10 mouse cellular contexts compared by ENCODE assay signal in genomic region chrX:136196873-136197272, GRCm38 (mm10). TPM values are rescaled to one million over a fixed set of nuclear protein-coding genes. Genes with fewer than 3 reads are reported as not detected.
DNase-seq lines count a peak whose midpoint lies in the region; ATAC-seq and TF ChIP-seq lines count a peak whose summit lies in the region.
"Had no signal": no experiment of that assay in that cellular context is flagged by ENCODE, and none has a peak within 500 bp of the region (broad histone marks: within the 10 kb centered on the region; RNA-seq: fewer than 3 reads in every experiment).

No protein-coding gene starts in this region.

- H3K4me1 ChIP-seq in limb, embryonic 11.5 days (ENCODE audit: control insufficient read depth, insufficient read depth, low read length): no peaks in the 10 kb centered on the region
- no peaks in the 10 kb centered on the region for H3K4me1 ChIP-seq in stomach, postnatal 0 days (replicated peaks; ENCODE audit: control insufficient read depth, insufficient read depth)
- H3K4me1 ChIP-seq: neural tube, embryonic 13.5 days had no signal

- H3K9me3 ChIP-seq in limb, embryonic 11.5 days (ENCODE audit: control insufficient read depth, low read length): no peaks in the 10 kb centered on the region
- H3K9me3 ChIP-seq in stomach, postnatal 0 days (ENCODE audit: control insufficient read depth, low read length): no peaks in the 10 kb centered on the region
- H3K9me3 ChIP-seq: neural tube, embryonic 13.5 days had no signal

- H3K27ac ChIP-seq in limb, embryonic 11.5 days (replicated peaks; ENCODE audit: low read depth, low read length): no peak overlapping the region
- H3K27ac ChIP-seq in stomach, postnatal 0 days (replicated peaks): no peak overlapping the region
- H3K27ac ChIP-seq: neural tube, embryonic 13.5 days had no signal

- TF ChIP-seq CTCF in stomach, postnatal 0 days (IDR thresholded peaks at IDR 0.05; ENCODE audit: low read depth): peak; percentile 65

- H3K36me3 ChIP-seq in limb, embryonic 11.5 days (ENCODE audit: control insufficient read depth, insufficient read depth, low read length): no peaks in the 10 kb centered on the region
- no peaks in the 10 kb centered on the region for H3K36me3 ChIP-seq in stomach, postnatal 0 days (ENCODE audit: control insufficient read depth, insufficient read depth, low read length)
- H3K36me3 ChIP-seq: neural tube, embryonic 13.5 days had no signal

- peak; percentile 10 for DNase-seq in gastrocnemius, adult 18-20 months (ENCODE audit: low spot score)
- no peak for DNase-seq in gastrocnemius, postnatal 25 days
- peak; percentile 11 for DNase-seq in ovary, postnatal 14 days (ENCODE audit: low spot score)
- no peak for DNase-seq in ovary, adult 18-20 months (ENCODE audit: low spot score)
- peak; percentile 30 for DNase-seq in c-Kit-negative CD71-positive TER-119-positive erythroid progenitor cells, embryonic 14.5 days (ENCODE audit: low read depth, low spot score)
- DNase-seq in limb, embryonic 11.5 days (ENCODE audit: low spot score): peak; percentile 50
- DNase-seq in stomach, postnatal 0 days (ENCODE audit: low spot score): peak; percentile 19
- no peak for DNase-seq in frontal cortex, postnatal 14 days (ENCODE audit: low spot score in 2 of 2)

- WGBS in limb, embryonic 11.5 days: 60% methylated on average over 1 of the region's 1 CpGs
- WGBS in stomach, postnatal 0 days: 50% methylated on average over 1 of the region's 1 CpGs

- TF ChIP-seq EP300 in stomach, postnatal 0 days (optimal IDR thresholded peaks at IDR 0.05): no peak

- H3K4me2 ChIP-seq in limb, embryonic 11.5 days (ENCODE audit: low read depth, severe bottlenecking): no peak overlapping the region
- H3K4me2 ChIP-seq in stomach, postnatal 0 days (replicated peaks; ENCODE audit: low read depth): no peak overlapping the region
- H3K4me2 ChIP-seq: neural tube, embryonic 13.5 days had no signal

- no peak overlapping the region for H3K4me3 ChIP-seq in limb, embryonic 11.5 days (ENCODE audit: low read depth, low read length)
- no peak overlapping the region for H3K4me3 ChIP-seq in stomach, postnatal 0 days (ENCODE audit: low read depth, low read length)
- H3K4me3 ChIP-seq: neural tube, embryonic 13.5 days had no signal

- ATAC-seq in limb, embryonic 11.5 days (ENCODE audit: insufficient number of reproducible peaks, low FRiP score, low TSS enrichment, low read depth): no peak
- ATAC-seq in stomach, postnatal 0 days (ENCODE audit: low FRiP score, low TSS enrichment): no peak

- H3K9ac ChIP-seq in limb, embryonic 11.5 days (ENCODE audit: low read length): no peak overlapping the region
- no peak overlapping the region for H3K9ac ChIP-seq in stomach, postnatal 0 days (ENCODE audit: low read length)
- H3K9ac ChIP-seq: neural tube, embryonic 13.5 days had no signal

- H3K27me3 ChIP-seq in limb, embryonic 11.5 days (ENCODE audit: control insufficient read depth, insufficient read depth, low read length): no peaks in the 10 kb centered on the region
- H3K27me3 ChIP-seq in stomach, postnatal 0 days (ENCODE audit: control insufficient read depth, insufficient read depth, low read length): no peaks in the 10 kb centered on the region

RNA-seq across cellular contexts. Expression of gene Tceal5, which starts 6.8 kb away (rescaled TPM):
- 10 to 100 TPM; 24.1 to 39.5 TPM for total RNA-seq in gastrocnemius, adult 18-20 months (2021)
- total RNA-seq in gastrocnemius, postnatal 25 days (2021): 10 to 100 TPM; 27.5 to 46.6 TPM
- polyA plus RNA-seq in limb, embryonic 11.5 days (2014; fragmentation: Nextera tagmentation; extraction: Ambion mirVana): 1.8 and 1.9 TPM in 2 replicates
- polyA plus RNA-seq in stomach, postnatal 0 days (2015; fragmentation: Nextera tagmentation; extraction: Ambion mirVana): 2.7 and 3.5 TPM in 2 replicates

RNA-seq across cellular contexts. Expression of gene Tceal7, which starts 17.7 kb away (rescaled TPM):
- total RNA-seq in gastrocnemius, adult 18-20 months (2021): 10 to 100 TPM; 24.1 to 40.7 TPM
- 10 to 100 TPM; 65.8 to 81.0 TPM for total RNA-seq in gastrocnemius, postnatal 25 days (2021)
- polyA plus RNA-seq in limb, embryonic 11.5 days (2014; fragmentation: Nextera tagmentation; extraction: Ambion mirVana): 1.2 and 1.8 TPM in 2 replicates
- 0.84 and 1.4 TPM in 2 replicates for polyA plus RNA-seq in stomach, postnatal 0 days (2015; fragmentation: Nextera tagmentation; extraction: Ambion mirVana)
- total RNA-seq: hematopoietic stem cell, adult 5-6 weeks had no signal

RNA-seq across cellular contexts. Expression of gene Bex1, which starts 18.4 kb away (rescaled TPM):
- 10 to 100 TPM in 1 of 2 experiments, 1 to 10 TPM in 1; 8.6 to 43.9 TPM for total RNA-seq in gastrocnemius, adult 18-20 months (2021)
- 10 to 100 TPM in 1 of 2 experiments, 1 to 10 TPM in 1; 9.9 to 26.7 TPM for total RNA-seq in gastrocnemius, postnatal 25 days (2021)
- 88.1 and 98.7 TPM in 2 replicates for polyA plus RNA-seq in limb, embryonic 11.5 days (2014; fragmentation: Nextera tagmentation; extraction: Ambion mirVana)
- polyA plus RNA-seq in stomach, postnatal 0 days (2015; fragmentation: Nextera tagmentation; extraction: Ambion mirVana): 14.2 and 14.8 TPM in 2 replicates

RNA-seq across cellular contexts. Expression of gene Tceal8, which starts 24.7 kb away (rescaled TPM):
- 10 to 100 TPM in 1 of 2 experiments, 1 to 10 TPM in 1; 3.7 to 10.3 TPM for total RNA-seq in gastrocnemius, adult 18-20 months (2021)
- total RNA-seq in gastrocnemius, postnatal 25 days (2021): 10 to 100 TPM; 13.9 to 18.7 TPM
- polyA plus RNA-seq in limb, embryonic 11.5 days (2014; fragmentation: Nextera tagmentation; extraction: Ambion mirVana): 225 and 230 TPM in 2 replicates
- polyA plus RNA-seq in stomach, postnatal 0 days (2015; fragmentation: Nextera tagmentation; extraction: Ambion mirVana): 108 and 118 TPM in 2 replicates

RNA-seq across cellular contexts. Expression of gene Tceal9, which starts 48.0 kb away (rescaled TPM):
- 10 to 100 TPM; 23.4 to 29.8 TPM for total RNA-seq in gastrocnemius, adult 18-20 months (2021)
- 10 to 100 TPM; 30.8 to 36.1 TPM for total RNA-seq in gastrocnemius, postnatal 25 days (2021)
- polyA plus RNA-seq in limb, embryonic 11.5 days (2014; fragmentation: Nextera tagmentation; extraction: Ambion mirVana): 714 and 733 TPM in 2 replicates
- 315 and 344 TPM in 2 replicates for polyA plus RNA-seq in stomach, postnatal 0 days (2015; fragmentation: Nextera tagmentation; extraction: Ambion mirVana)

Comparison
In these comparisons a context has a peak if more than half of its experiments do, and no peak if none do; other contexts are left out.
1. DNase-seq: peak in gastrocnemius, adult 18-20 months (single experiment), ovary, postnatal 14 days (single experiment), c-Kit-negative CD71-positive TER-119-positive erythroid progenitor cells, embryonic 14.5 days (single experiment), limb, embryonic 11.5 days (single experiment) and stomach, postnatal 0 days (single experiment); none in gastrocnemius, postnatal 25 days (single experiment), ovary, adult 18-20 months (single experiment) and frontal cortex, postnatal 14 days (0 of 2).